Mouse (Mus musculus): Measurements from ENCODE around the gene Ucp2. TPM values are rescaled to one million over a fixed set of nuclear protein-coding genes. Genes with fewer than 3 reads are reported as not detected.

Ucp2 gene
- polyA plus RNA-seq, 1 experiment, result 595 TPM

DNA sequence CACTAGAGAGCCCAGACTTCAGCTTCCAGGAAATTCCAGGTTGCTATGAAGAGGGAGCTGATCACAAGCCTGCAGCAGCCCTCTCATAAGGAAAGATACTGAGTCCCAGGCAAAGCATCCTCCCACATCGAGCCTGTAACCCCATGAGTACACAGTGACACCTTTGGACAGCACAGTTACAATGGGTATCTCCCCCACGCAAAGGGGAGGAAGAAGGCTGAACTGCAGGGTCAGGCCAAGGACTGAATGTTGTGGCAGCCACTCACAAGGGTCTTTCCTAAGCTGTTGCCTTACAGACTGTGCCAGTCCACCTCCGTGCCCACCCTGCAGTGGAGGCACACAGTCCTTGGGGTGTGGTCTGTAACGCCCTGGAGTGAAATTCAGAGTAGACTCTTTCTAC, 13.4 kb downstream of the Ucp2 start:
- peaks cover 32% of the 10 kb centered on the region for H3K27me3 ChIP-seq (ENCODE audit: control insufficient read depth)
- H3K9me3 ChIP-seq (ENCODE audit: control insufficient read depth, low read length), result no peaks in the 10 kb centered on the region
- H3K4me3 ChIP-seq (replicated peaks), result no peak overlapping the region
- H3K4me1 ChIP-seq (ENCODE audit: control insufficient read depth), result peaks cover 50% of the 10 kb centered on the region
- TF ChIP-seq GATA1 (IDR thresholded peaks at IDR 0.05; ENCODE audit: low read length) (no peak), TAL1 (IDR thresholded peaks at IDR 0.05; ENCODE audit: low read length) (no peak)
- no peaks in the 10 kb centered on the region for H3K36me3 ChIP-seq (ENCODE audit: control insufficient read depth)

DNA sequence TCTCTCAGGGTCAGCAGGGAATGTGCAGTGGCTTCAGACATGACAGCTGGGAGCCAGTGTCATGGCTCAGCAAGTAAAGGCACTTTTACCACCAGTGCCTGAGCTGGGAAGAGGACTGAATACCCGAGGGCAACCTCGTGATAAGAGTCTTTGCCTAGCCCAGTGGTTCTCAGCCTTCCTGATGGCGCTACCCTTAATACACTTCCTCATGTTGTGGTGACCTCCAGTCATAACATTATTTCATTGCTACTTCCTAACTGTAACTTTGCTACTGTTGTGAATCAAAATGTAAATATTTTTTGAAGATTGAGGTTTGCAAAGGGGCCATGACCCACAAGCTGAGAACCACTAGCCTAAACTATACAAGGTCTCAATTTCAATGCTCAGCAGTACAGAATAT, 15.5 kb downstream of the Ucp2 start:
- H3K4me1 ChIP-seq (ENCODE audit: control insufficient read depth), result peaks cover 29% of the 10 kb centered on the region
- no peak overlapping the region for H3K4me3 ChIP-seq (replicated peaks)
- no peaks in the 10 kb centered on the region for H3K36me3 ChIP-seq (ENCODE audit: control insufficient read depth)
- TF ChIP-seq GATA1 (IDR thresholded peaks at IDR 0.05; ENCODE audit: low read length), result no peak
- no peak for TF ChIP-seq TAL1 (IDR thresholded peaks at IDR 0.05; ENCODE audit: low read length)
- peaks cover 52% of the 10 kb centered on the region for H3K27me3 ChIP-seq (ENCODE audit: control insufficient read depth)
- no peaks in the 10 kb centered on the region for H3K9me3 ChIP-seq (ENCODE audit: control insufficient read depth, low read length)

GRCm38 (mm10) chr7:100511602-100512001, 18.5 kb downstream of the Ucp2 start:
- Histone ChIP-seq H3K4me1 (ENCODE audit: control insufficient read depth) (peaks cover 9% of the 10 kb centered on the region), H3K36me3 (ENCODE audit: control insufficient read depth) (no peaks in the 10 kb centered on the region), H3K9me3 (ENCODE audit: control insufficient read depth, low read length) (no peaks in the 10 kb centered on the region), H3K4me3 (replicated peaks) (no peak overlapping the region), H3K27me3 (ENCODE audit: control insufficient read depth) (peaks cover 66% of the 10 kb centered on the region)
- TF ChIP-seq GATA1 (IDR thresholded peaks at IDR 0.05; ENCODE audit: low read length), result no peak
- TF ChIP-seq TAL1 (IDR thresholded peaks at IDR 0.05; ENCODE audit: low read length), result no peak

GRCm38 (mm10) chr7:100514573-100514972, 21.4 kb downstream of the Ucp2 start, which contains the start of gene Dnajb13:
Gene Dnajb13 (minus strand): TSS chr7:100514960.
- Histone ChIP-seq H3K9me3 (ENCODE audit: control insufficient read depth, low read length) (no peaks in the 10 kb centered on the region; the same call in 1 of the 2 replicates), H3K4me3 (replicated peaks) (no peak within 1 kb of the TSS), H3K36me3 (ENCODE audit: control insufficient read depth) (no peaks in the 10 kb centered on the region), H3K27me3 (ENCODE audit: control insufficient read depth) (peaks cover 49% of the 10 kb centered on the region), H3K4me1 (ENCODE audit: control insufficient read depth) (peaks cover 3% of the 10 kb centered on the region; the same call in 1 of the 2 replicates)
- TF ChIP-seq GATA1 (IDR thresholded peaks at IDR 0.05; ENCODE audit: low read length) (no peak), TAL1 (IDR thresholded peaks at IDR 0.05; ENCODE audit: low read length) (no peak)

DNA sequence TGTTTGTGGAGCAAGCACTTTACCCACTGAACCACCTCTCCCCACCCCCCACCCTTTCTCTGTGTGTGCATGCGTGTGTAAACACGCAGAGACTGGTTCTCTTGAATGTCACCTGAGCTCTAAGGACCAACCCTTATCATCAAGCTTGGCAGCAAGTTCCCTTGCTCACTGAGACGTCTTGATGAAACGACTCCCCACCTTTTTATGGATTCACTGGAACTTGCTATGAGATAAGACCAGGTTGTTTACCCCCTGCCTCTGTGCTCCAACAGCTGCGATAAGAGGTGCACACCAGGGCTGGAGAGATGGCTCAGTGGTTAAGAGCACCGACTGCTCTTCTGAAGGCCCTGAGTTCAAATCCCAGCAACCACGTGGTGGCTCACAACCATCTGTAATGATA, 27.1 kb downstream of the Ucp2 start:
- peaks cover 6% of the 10 kb centered on the region for H3K27me3 ChIP-seq (ENCODE audit: control insufficient read depth)
- H3K36me3 ChIP-seq (ENCODE audit: control insufficient read depth), result no peaks in the 10 kb centered on the region
- no peak for TF ChIP-seq TAL1 (IDR thresholded peaks at IDR 0.05; ENCODE audit: low read length)
- TF ChIP-seq GATA1 (IDR thresholded peaks at IDR 0.05; ENCODE audit: low read length), result no peak
- H3K4me3 ChIP-seq (replicated peaks), result no peak overlapping the region
- peaks cover 3% of the 10 kb centered on the region for H3K9me3 ChIP-seq (ENCODE audit: control insufficient read depth, low read length)
- H3K4me1 ChIP-seq (ENCODE audit: control insufficient read depth), result peaks cover 7% of the 10 kb centered on the region

GRCm38 (mm10) chr7:100520663-100521285, 27.6 kb downstream of the Ucp2 start:
- H3K4me3 ChIP-seq (replicated peaks), result no peak overlapping the region

GRCm38 (mm10) chr7:100522222-100522621, 29.1 kb downstream of the Ucp2 start:
- Histone ChIP-seq H3K4me3 (replicated peaks) (no peak overlapping the region), H3K27me3 (ENCODE audit: control insufficient read depth) (no peaks in the 10 kb centered on the region), H3K4me1 (ENCODE audit: control insufficient read depth) (peaks cover 7% of the 10 kb centered on the region), H3K9me3 (ENCODE audit: control insufficient read depth, low read length) (peaks cover 3% of the 10 kb centered on the region), H3K36me3 (ENCODE audit: control insufficient read depth) (no peaks in the 10 kb centered on the region)
- no peak for TF ChIP-seq TAL1 (IDR thresholded peaks at IDR 0.05; ENCODE audit: low read length)
- no peak for TF ChIP-seq GATA1 (IDR thresholded peaks at IDR 0.05; ENCODE audit: low read length)

More at GRCm38 (mm10) chr7:100520663-100521285, 27.6 kb downstream of the Ucp2 start:
- H3K36me3 ChIP-seq (ENCODE audit: control insufficient read depth), result no peaks in the 10 kb centered on the region
- peaks cover 3% of the 10 kb centered on the region for H3K9me3 ChIP-seq (ENCODE audit: control insufficient read depth, low read length)
- H3K4me1 ChIP-seq (ENCODE audit: control insufficient read depth), result peaks cover 7% of the 10 kb centered on the region
- TF ChIP-seq TAL1 (IDR thresholded peaks at IDR 0.05; ENCODE audit: low read length) (no peak), GATA1 (IDR thresholded peaks at IDR 0.05; ENCODE audit: low read length) (no peak)
- peaks cover 2% of the 10 kb centered on the region for H3K27me3 ChIP-seq (ENCODE audit: control insufficient read depth)

DNA sequence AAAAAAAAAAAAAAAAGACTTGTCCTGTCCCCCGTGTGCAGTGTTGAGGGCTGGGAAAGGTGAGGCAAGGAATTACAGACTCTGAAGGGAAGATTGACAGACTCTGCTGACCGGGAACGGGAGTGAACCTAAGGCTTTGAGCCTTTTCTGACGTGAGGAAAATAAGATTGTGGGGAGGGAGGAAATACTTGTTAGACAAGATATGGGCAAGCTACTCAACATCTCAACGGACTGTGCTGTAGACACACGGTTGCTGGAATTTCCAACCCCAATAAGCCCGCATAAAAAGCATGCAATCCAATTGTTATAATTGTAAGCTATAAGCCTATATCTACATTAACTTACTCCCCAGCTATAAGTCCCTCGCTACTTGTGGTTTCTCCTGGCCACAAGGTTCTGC, 31.5 kb downstream of the Ucp2 start:
- Histone ChIP-seq H3K9me3 (ENCODE audit: control insufficient read depth, low read length) (peaks cover 3% of the 10 kb centered on the region), H3K4me3 (replicated peaks) (no peak overlapping the region), H3K4me1 (ENCODE audit: control insufficient read depth) (peaks cover 10% of the 10 kb centered on the region), H3K36me3 (ENCODE audit: control insufficient read depth) (no peaks in the 10 kb centered on the region), H3K27me3 (ENCODE audit: control insufficient read depth) (no peaks in the 10 kb centered on the region)
- TF ChIP-seq GATA1 (IDR thresholded peaks at IDR 0.05; ENCODE audit: low read length) (no peak), TAL1 (IDR thresholded peaks at IDR 0.05; ENCODE audit: low read length) (no peak)

DNA sequence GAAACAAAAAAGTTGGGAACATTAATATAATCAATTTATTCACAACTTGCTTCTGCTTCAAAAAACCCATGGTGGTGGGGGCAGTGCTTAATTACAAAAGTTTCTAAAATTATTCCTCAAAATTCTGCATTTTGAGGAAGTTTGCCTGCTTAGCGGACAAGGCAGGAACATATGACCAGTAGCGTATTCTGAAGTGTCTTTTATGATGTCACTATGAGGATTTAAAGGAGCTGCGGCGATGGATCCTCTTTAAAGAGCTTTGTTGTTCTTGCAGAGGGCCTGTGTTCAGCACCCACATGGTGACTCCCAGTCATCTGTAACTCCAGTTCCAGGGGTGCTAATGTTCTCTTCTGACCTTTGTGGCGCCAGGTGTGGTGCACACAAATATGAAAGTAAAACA, 37.6 kb downstream of the Ucp2 start:
- Histone ChIP-seq H3K4me1 (ENCODE audit: control insufficient read depth) (peaks cover 3% of the 10 kb centered on the region), H3K4me3 (replicated peaks) (no peak overlapping the region), H3K9me3 (ENCODE audit: control insufficient read depth, low read length) (peaks cover 3% of the 10 kb centered on the region; the same call in 1 of the 2 replicates), H3K36me3 (ENCODE audit: control insufficient read depth) (no peaks in the 10 kb centered on the region), H3K27me3 (ENCODE audit: control insufficient read depth) (no peaks in the 10 kb centered on the region)
- TF ChIP-seq GATA1 (IDR thresholded peaks at IDR 0.05; ENCODE audit: low read length), result no peak
- no peak for TF ChIP-seq TAL1 (IDR thresholded peaks at IDR 0.05; ENCODE audit: low read length)

All from erythroblast, embryonic 14.5 days (primary cell).